Mouse (Mus musculus) liver, adult 2 months (tissue): ENCODE measurements at regions not wholly inside any gene's neighbourhood (a gene's known extent, or its start where the extent isn't known, plus 50 kb on each side); places are given as distances from the start of the nearest gene placed in this dataset.

ENCODE experiments used
- CTCF ChIP-seq: fragments of 200-500 bp; IDR thresholded peaks from 2 replicates; pipeline ENCODE4 v1.5.1; 2011; ENCODE audit warnings: low read depth, low read length, control low read depth
- POLR2A ChIP-seq: fragments of 200-500 bp; IDR thresholded peaks from 2 replicates; pipeline ENCODE4 v1.6.1; 2011; ENCODE audit warnings: low read length, control low read depth; ENCODE audit not compliant: insufficient read depth; ENCODE audit errors: extremely low read depth

GRCm38 (mm10) chr4:10800780-10801553 lies 73.3 kb upstream of the 2610301B20Rik start:
- TF ChIP-seq CTCF (no peak), POLR2A (no peak)
